Mouse (Mus musculus) neural tube, embryonic 14.5 days (tissue): Measurements from ENCODE around the gene Ano8. TPM values are rescaled to one million over a fixed set of nuclear protein-coding genes. Genes with fewer than 3 reads are reported as not detected.

Source experiments
- ATAC-seq: fragments of 200-750 bp; cut with Nextera tagmentation; 2 replicates; pipeline ENCODE4 v1.8.0; 2017; ENCODE audit warnings: low read depth, mild to moderate bottlenecking, moderate TSS enrichment, moderate library complexity
- H3K27ac ChIP-seq: fragments of 300-500 bp; sonication (generic); 2 replicates; pipeline ENCODE4 v1.5.1; 2014; ENCODE audit warnings: low read depth, mild to moderate bottlenecking, control low read depth, low read length, moderate library complexity, mixed read lengths
- H3K27me3 ChIP-seq: fragments of 300-500 bp; sonication (generic); 2 replicates; pipeline ENCODE4 v1.6.1; 2014; ENCODE audit warnings: low read length; ENCODE audit not compliant: control insufficient read depth, insufficient read depth
- H3K36me3 ChIP-seq: fragments of 300-500 bp; sonication (generic); 2 replicates; pipeline ENCODE4 v1.6.1; 2014; ENCODE audit warnings: low read length, mixed read lengths; ENCODE audit not compliant: control insufficient read depth, insufficient read depth
- H3K4me1 ChIP-seq: fragments of 300-500 bp; sonication (generic); 2 replicates; pipeline ENCODE4 v1.6.1; 2014; ENCODE audit warnings: low read length; ENCODE audit not compliant: control insufficient read depth, insufficient read depth
- H3K4me2 ChIP-seq: fragments of 300-500 bp; sonication (generic); 2 replicates; pipeline ENCODE4 v1.6.1; 2014; ENCODE audit warnings: mild to moderate bottlenecking, low read depth, low read length, control low read depth
- H3K4me3 ChIP-seq: fragments of 300-500 bp; sonication (generic); 2 replicates; pipeline ENCODE4 v1.5.1; 2014; ENCODE audit warnings: low read depth, low read length, control low read depth, mixed read lengths
- H3K9ac ChIP-seq: fragments of 300-500 bp; sonication (generic); replicated peaks from 2 replicates; pipeline ENCODE4 v1.6.1; 2014; ENCODE audit warnings: low read depth, mild to moderate bottlenecking, control low read depth, low read length, mixed read lengths
- H3K9me3 ChIP-seq: fragments of 300-500 bp; sonication (generic); 2 replicates; pipeline ENCODE4 v1.6.1; 2016; ENCODE audit warnings: low read length; ENCODE audit not compliant: control insufficient read depth
- WGBS: fragments of 180-500 bp; shearing (Covaris S2); extraction: QIAGEN DNeasy Blood & Tissue Kit; methylation state at CpG from one replicate; pipeline ENCODE4 v1.1.7; 2014; 5-methylcytosine and 5-hydroxymethylcytosine counted together
- polyA plus RNA-seq: library from polyadenylated mRNA; unstranded; fragments of >200 nt; fragmentation: Nextera tagmentation; extraction: Ambion mirVana; gene quantifications from 2 replicates; pipeline ENCODE4 v1.2.1, GENCODE M21; 2014

Gene Ano8
- polyA plus RNA-seq, 1 experiment from 2014 or later: 8.4 TPM

GRCm38 (mm10) chr8:71468001-71468400, 17.8 kb downstream of the Ano8 start:
- Histone ChIP-seq H3K4me1 (peaks cover 24% of the 10 kb centered on the region), H3K27me3 (no peaks in the 10 kb centered on the region), H3K9me3 (no peaks in the 10 kb centered on the region), H3K4me2 (no peak overlapping the region), H3K4me3 (peak overlapping the region; percentile 65; the same call in 1 of the 2 replicates), H3K9ac (no peak overlapping the region), H3K36me3 (peaks cover 16% of the 10 kb centered on the region), H3K27ac (no peak overlapping the region)
- 97% methylated on average over 1 of the region's 1 CpGs for WGBS
- ATAC-seq: no peak

- H3K4me2 ChIP-seq: no peak overlapping the region
- no peak overlapping the region for H3K9ac ChIP-seq
- no peaks in the 10 kb centered on the region for H3K27me3 ChIP-seq
- no peak overlapping the region for H3K27ac ChIP-seq
- ATAC-seq: no peak
- no peaks in the 10 kb centered on the region for H3K9me3 ChIP-seq
- H3K4me1 ChIP-seq: peaks cover 29% of the 10 kb centered on the region
- no peak overlapping the region for H3K4me3 ChIP-seq
- 98% methylated on average over 2 of the region's 2 CpGs for WGBS
- H3K36me3 ChIP-seq: peaks cover 10% of the 10 kb centered on the region
These were observed 18.6 kb downstream of the Ano8 start for GRCm38 (mm10) chr8:71467201-71467600.

GRCm38 (mm10) chr8:71466198-71466597, 19.6 kb downstream of the Ano8 start:
- Histone ChIP-seq H3K36me3 (peaks cover under 1% of the 10 kb centered on the region; the same call in 1 of the 2 replicates), H3K4me3 (no peak overlapping the region), H3K27me3 (no peaks in the 10 kb centered on the region), H3K27ac (no peak overlapping the region), H3K9ac (no peak overlapping the region), H3K4me1 (peaks cover 36% of the 10 kb centered on the region), H3K4me2 (no peak overlapping the region), H3K9me3 (no peaks in the 10 kb centered on the region)
- WGBS: 97% methylated on average over 5 of the region's 5 CpGs
- no peak for ATAC-seq

GRCm38 (mm10) chr8:71465733-71466132, 20.0 kb downstream of the Ano8 start:
- WGBS: 80% methylated on average over 8 of the region's 8 CpGs
- H3K4me2 ChIP-seq: peak overlapping the region; percentile 70
- peaks cover 35% of the 10 kb centered on the region for H3K4me1 ChIP-seq
- H3K9ac ChIP-seq: no peak overlapping the region; the same call in 1 of the 2 replicates
- ATAC-seq: no peak
- no peaks in the 10 kb centered on the region for H3K9me3 ChIP-seq
- H3K27ac ChIP-seq: no peak overlapping the region; the same call in 1 of the 2 replicates
- peak overlapping the region; percentile 96 for H3K4me3 ChIP-seq
- peaks cover 3% of the 10 kb centered on the region; the same call in 1 of the 2 replicates for H3K36me3 ChIP-seq
- H3K27me3 ChIP-seq: no peaks in the 10 kb centered on the region

- Histone ChIP-seq H3K9ac (peak within 1 kb of the TSS; percentile 82), H3K9me3 (no peaks in the 10 kb centered on the region), H3K36me3 (peaks cover 9% of the 10 kb centered on the region; the same call in 1 of the 2 replicates), H3K4me3 (peak within 1 kb of the TSS; percentile 96), H3K27me3 (no peaks in the 10 kb centered on the region), H3K27ac (peak within 1 kb of the TSS; percentile 75), H3K4me1 (peaks cover 30% of the 10 kb centered on the region), H3K4me2 (peak within 1 kb of the TSS; percentile 71)
- peak; percentile 70 for ATAC-seq
- under 1% methylated on average over 59 of the region's 59 CpGs for WGBS
These were observed 21.0 kb downstream of the Ano8 start, which contains the start of gene Mrpl34 for GRCm38 (mm10) chr8:71464513-71465500. Gene Mrpl34 (plus strand): TSS chr8:71464959.

- peak within 1 kb of the TSS; percentile 96 for H3K4me3 ChIP-seq
- peaks cover 34% of the 10 kb centered on the region for H3K4me1 ChIP-seq
- no peaks in the 10 kb centered on the region for H3K9me3 ChIP-seq
- H3K9ac ChIP-seq: peak within 1 kb of the TSS; percentile 82
- H3K27me3 ChIP-seq: no peaks in the 10 kb centered on the region
- peak; percentile 85 for ATAC-seq
- H3K36me3 ChIP-seq: peaks cover 15% of the 10 kb centered on the region; the same call in 1 of the 2 replicates
- peak within 1 kb of the TSS; percentile 71 for H3K4me2 ChIP-seq
- peak within 1 kb of the TSS; percentile 75 for H3K27ac ChIP-seq
- WGBS: under 1% methylated on average over 55 of the region's 55 CpGs
These were observed 22.4 kb downstream of the Ano8 start, which contains the start of gene Abhd8 for GRCm38 (mm10) chr8:71463188-71464033. Gene Abhd8 (minus strand): TSS chr8:71463655.

GRCm38 (mm10) chr8:71462786-71463185, 23.0 kb downstream of the Ano8 start:
- WGBS: 5% methylated on average over 16 of the region's 16 CpGs
- ATAC-seq: peak; percentile 1; the same call in 1 of the 2 replicates
- H3K4me3 ChIP-seq: peak overlapping the region; percentile 96

GRCm38 (mm10) chr8:71462191-71462590, 23.6 kb downstream of the Ano8 start:
- WGBS: 77% methylated on average over 4 of the region's 4 CpGs
- H3K27ac ChIP-seq: no peak overlapping the region
- H3K4me1 ChIP-seq: peaks cover 34% of the 10 kb centered on the region
- H3K9me3 ChIP-seq: no peaks in the 10 kb centered on the region
- H3K27me3 ChIP-seq: no peaks in the 10 kb centered on the region
- H3K9ac ChIP-seq: peak overlapping the region; percentile 82; the same call in 1 of the 2 replicates
- H3K36me3 ChIP-seq: peaks cover 26% of the 10 kb centered on the region; the same call in 1 of the 2 replicates
- H3K4me3 ChIP-seq: peak overlapping the region; percentile 96
- ATAC-seq: no peak
- peak overlapping the region; percentile 71 for H3K4me2 ChIP-seq

More at GRCm38 (mm10) chr8:71462786-71463185, 23.0 kb downstream of the Ano8 start:
- Histone ChIP-seq H3K36me3 (peaks cover 20% of the 10 kb centered on the region; the same call in 1 of the 2 replicates), H3K27ac (peak overlapping the region; percentile 73), H3K4me1 (peaks cover 34% of the 10 kb centered on the region), H3K9me3 (no peaks in the 10 kb centered on the region), H3K27me3 (no peaks in the 10 kb centered on the region), H3K4me2 (peak overlapping the region; percentile 71), H3K9ac (peak overlapping the region; percentile 82)
